Mouse (Mus musculus): ENCODE measurements around the gene Gm44973. TPM values are rescaled to one million over a fixed set of nuclear protein-coding genes. Genes with fewer than 3 reads are reported as not detected.

Gm44973 gene
- polyA plus RNA-seq, 1 experiment from 2014 or later: 1.8 TPM

DNA sequence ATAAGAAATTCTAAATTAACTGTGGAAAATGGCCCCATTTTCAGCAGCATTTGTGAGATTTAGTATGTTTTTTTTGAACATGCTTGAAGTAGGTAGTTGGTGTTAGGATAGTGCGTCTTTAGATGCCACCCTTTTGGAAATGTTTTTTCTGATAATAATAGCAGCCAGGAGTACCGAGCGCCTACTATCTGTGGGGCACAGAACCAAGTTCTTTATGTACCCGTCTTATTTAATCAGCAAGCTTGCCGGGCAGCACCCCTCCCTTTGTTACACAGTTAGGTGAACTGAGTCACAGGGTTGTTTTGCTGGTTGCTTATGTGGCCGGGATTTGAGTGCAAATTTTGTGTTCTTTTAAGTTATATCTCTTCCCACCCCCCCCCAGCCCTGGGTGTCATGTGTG is 65.9 kb downstream of the Gm44973 start:
- H3K36me3 ChIP-seq (replicated peaks; ENCODE audit: insufficient read depth, low read length): peaks cover 56% of the 10 kb centered on the region
- peak overlapping the region; percentile 98 for H3K27ac ChIP-seq (ENCODE audit: low read depth)
- TF ChIP-seq EP300 (IDR thresholded peaks at IDR 0.05; ENCODE audit: low read depth) (peak; percentile 82), CTCF (IDR thresholded peaks at IDR 0.05; ENCODE audit: low read depth) (peak; percentile 42)
- DNase-seq: no peak
- peak overlapping the region; percentile 90 for H3K4me3 ChIP-seq (ENCODE audit: low read depth, low read length)
- H3K27me3 ChIP-seq (ENCODE audit: insufficient read depth, low read length): no peaks in the 10 kb centered on the region
- no peaks in the 10 kb centered on the region for H3K9me3 ChIP-seq (ENCODE audit: low read length)
- H3K4me1 ChIP-seq (ENCODE audit: insufficient read depth): peaks cover 38% of the 10 kb centered on the region
- 21% methylated on average over 6 of the region's 6 CpGs for WGBS (ENCODE audit: insufficient replicate concordance)
- peak overlapping the region; percentile 84 for H3K4me2 ChIP-seq (ENCODE audit: low read depth, low read length)
- H3K9ac ChIP-seq (replicated peaks): peak overlapping the region; percentile 96
- peak; percentile 11 for ATAC-seq

GRCm38 (mm10) chr7:5081939-5082338 is 66.6 kb downstream of the Gm44973 start:
- ATAC-seq: no peak
- Histone ChIP-seq H3K4me3 (ENCODE audit: low read depth, low read length) (peak overlapping the region; percentile 90), H3K4me1 (ENCODE audit: insufficient read depth) (peaks cover 36% of the 10 kb centered on the region), H3K27me3 (ENCODE audit: insufficient read depth, low read length) (no peaks in the 10 kb centered on the region), H3K27ac (ENCODE audit: low read depth) (peak overlapping the region; percentile 98), H3K9ac (replicated peaks) (peak overlapping the region; percentile 96), H3K9me3 (ENCODE audit: low read length) (no peaks in the 10 kb centered on the region), H3K4me2 (ENCODE audit: low read depth, low read length) (peak overlapping the region; percentile 84), H3K36me3 (replicated peaks; ENCODE audit: insufficient read depth, low read length) (peaks cover 55% of the 10 kb centered on the region)
- WGBS (ENCODE audit: insufficient replicate concordance): 81% methylated on average over 2 of the region's 2 CpGs
- DNase-seq: no peak
- no peak for TF ChIP-seq CTCF (IDR thresholded peaks at IDR 0.05; ENCODE audit: low read depth)

Other genes with a start within 250 kb of the Gm44973 start
- gene Fam71e2, start 244.2 kb upstream of the Gm44973 start, polyA plus RNA-seq (2015; fragmentation: Nextera tagmentation; extraction: Ambion mirVana): not detected in 2 replicates
- gene Il11, start 232.6 kb upstream of the Gm44973 start, polyA plus RNA-seq (2015; fragmentation: Nextera tagmentation; extraction: Ambion mirVana): 0.07 TPM in 1 of 2 replicates, not detected in the other
- 0.34 TPM in 1 of 2 replicates, not detected in the other for gene Tmem190, start 232.6 kb upstream of the Gm44973 start, polyA plus RNA-seq (2015; fragmentation: Nextera tagmentation; extraction: Ambion mirVana)
- 23.6 and 24.2 TPM in 2 replicates for gene Tmem238, start 225.8 kb upstream of the Gm44973 start, polyA plus RNA-seq (2015; fragmentation: Nextera tagmentation; extraction: Ambion mirVana)
- gene Rpl28, start 222.6 kb upstream of the Gm44973 start, polyA plus RNA-seq (2015; fragmentation: Nextera tagmentation; extraction: Ambion mirVana): 280 and 288 TPM in 2 replicates
- 135 and 139 TPM in 2 replicates for gene Ube2s, start 202.9 kb upstream of the Gm44973 start, polyA plus RNA-seq (2015; fragmentation: Nextera tagmentation; extraction: Ambion mirVana)
- gene Shisa7, start 170.8 kb upstream of the Gm44973 start, polyA plus RNA-seq (2015; fragmentation: Nextera tagmentation; extraction: Ambion mirVana): not detected in 2 replicates
- gene Isoc2b, start 145.2 kb upstream of the Gm44973 start, polyA plus RNA-seq (2015; fragmentation: Nextera tagmentation; extraction: Ambion mirVana): 8.0 and 8.3 TPM in 2 replicates
- 2.3 and 2.4 TPM in 2 replicates for gene Isoc2a, start 138.3 kb upstream of the Gm44973 start, polyA plus RNA-seq (2015; fragmentation: Nextera tagmentation; extraction: Ambion mirVana)
- gene Gm36210, start 109.0 kb upstream of the Gm44973 start, polyA plus RNA-seq (2015; fragmentation: Nextera tagmentation; extraction: Ambion mirVana): not detected in 2 replicates
- gene Zfp628, start 100.3 kb upstream of the Gm44973 start, polyA plus RNA-seq (2015; fragmentation: Nextera tagmentation; extraction: Ambion mirVana): 0.90 and 1.0 TPM in 2 replicates
- gene Nat14, start 93.5 kb upstream of the Gm44973 start, polyA plus RNA-seq (2015; fragmentation: Nextera tagmentation; extraction: Ambion mirVana): 0.09 and 0.20 TPM in 2 replicates
- 0.06 TPM in 2 replicates for gene Ssc5d, start 89.7 kb upstream of the Gm44973 start, polyA plus RNA-seq (2015; fragmentation: Nextera tagmentation; extraction: Ambion mirVana)
- 0.09 TPM in 1 of 2 replicates, not detected in the other for gene Sbk2, start 51.1 kb upstream of the Gm44973 start, polyA plus RNA-seq (2015; fragmentation: Nextera tagmentation; extraction: Ambion mirVana)
- gene Sbk3, start 44.3 kb upstream of the Gm44973 start, polyA plus RNA-seq (2015; fragmentation: Nextera tagmentation; extraction: Ambion mirVana): not detected in 2 replicates
- gene Zfp579, start 19.3 kb upstream of the Gm44973 start, polyA plus RNA-seq (2015; fragmentation: Nextera tagmentation; extraction: Ambion mirVana): 3.2 and 4.0 TPM in 2 replicates
- gene Zfp524, start 1.1 kb upstream of the Gm44973 start, polyA plus RNA-seq (2015; fragmentation: Nextera tagmentation; extraction: Ambion mirVana): 9.1 and 10.4 TPM in 2 replicates
- 9.6 and 10.1 TPM in 2 replicates for gene Fiz1, start 799 bp upstream of the Gm44973 start, polyA plus RNA-seq (2015; fragmentation: Nextera tagmentation; extraction: Ambion mirVana)
- 1.2 and 1.3 TPM in 2 replicates for gene Zfp865, start 4.9 kb downstream of the Gm44973 start, polyA plus RNA-seq (2015; fragmentation: Nextera tagmentation; extraction: Ambion mirVana)
- 0.12 TPM in 1 of 2 replicates, not detected in the other for gene Ccdc106, start 5.1 kb downstream of the Gm44973 start, polyA plus RNA-seq (2015; fragmentation: Nextera tagmentation; extraction: Ambion mirVana)
- not detected in 2 replicates for gene 4632433K11Rik, start 18.6 kb downstream of the Gm44973 start, polyA plus RNA-seq (2015; fragmentation: Nextera tagmentation; extraction: Ambion mirVana)
- gene Zfp784, start 22.9 kb downstream of the Gm44973 start, polyA plus RNA-seq (2015; fragmentation: Nextera tagmentation; extraction: Ambion mirVana): 1.9 and 2.4 TPM in 2 replicates
- gene Zfp580, start 36.0 kb downstream of the Gm44973 start, polyA plus RNA-seq (2015; fragmentation: Nextera tagmentation; extraction: Ambion mirVana): 3.2 and 4.4 TPM in 2 replicates
- 34.7 and 36.8 TPM in 2 replicates for gene U2af2, start 46.6 kb downstream of the Gm44973 start, polyA plus RNA-seq (2015; fragmentation: Nextera tagmentation; extraction: Ambion mirVana)
- 34.7 and 38.0 TPM in 2 replicates for gene Epn1, start 64.7 kb downstream of the Gm44973 start, polyA plus RNA-seq (2015; fragmentation: Nextera tagmentation; extraction: Ambion mirVana)
- gene Rfpl4, start 101.5 kb downstream of the Gm44973 start, polyA plus RNA-seq (2015; fragmentation: Nextera tagmentation; extraction: Ambion mirVana): not detected in 2 replicates
- gene Rasl2-9, start 110.5 kb downstream of the Gm44973 start, polyA plus RNA-seq (2015; fragmentation: Nextera tagmentation; extraction: Ambion mirVana): 0.42 and 0.78 TPM in 2 replicates
- gene Vmn1r55, start 134.2 kb downstream of the Gm44973 start, polyA plus RNA-seq (2015; fragmentation: Nextera tagmentation; extraction: Ambion mirVana): not detected in 2 replicates
- not detected in 2 replicates for gene Vmn1r56, start 181.3 kb downstream of the Gm44973 start, polyA plus RNA-seq (2015; fragmentation: Nextera tagmentation; extraction: Ambion mirVana)
- gene Vmn1r57, start 203.0 kb downstream of the Gm44973 start, polyA plus RNA-seq (2015; fragmentation: Nextera tagmentation; extraction: Ambion mirVana): not detected in 2 replicates